Mouse (Mus musculus) ovary, postnatal 36 days (tissue): ENCODE data around the gene Cdkal1.

Source experiments
- DNase-seq: peaks from one replicate; pipeline ENCODE4 v3.0.0; 2022; ENCODE audit warnings: low spot score, mixed read lengths

The Cdkal1 gene

DNA sequence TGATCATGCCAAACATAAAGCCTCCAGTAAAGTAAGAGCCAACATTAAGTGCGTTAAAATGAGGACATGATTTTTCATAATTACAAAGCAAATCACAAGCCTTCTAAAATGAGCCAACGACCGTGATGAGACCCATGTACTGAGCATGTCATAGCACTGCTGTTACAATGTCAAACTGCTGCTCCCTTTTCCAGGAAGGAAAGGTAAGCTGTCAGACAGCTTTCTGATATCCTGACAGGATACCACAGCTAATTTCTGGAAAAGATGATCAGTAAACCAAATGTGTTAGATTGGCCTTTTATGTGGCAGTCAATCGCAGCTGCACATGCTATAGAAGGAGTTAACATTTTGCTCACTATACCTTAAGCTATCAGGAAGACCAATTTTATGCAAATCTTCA lies 44.7 kb downstream of the Cdkal1 start:
- no peak for DNase-seq

DNA sequence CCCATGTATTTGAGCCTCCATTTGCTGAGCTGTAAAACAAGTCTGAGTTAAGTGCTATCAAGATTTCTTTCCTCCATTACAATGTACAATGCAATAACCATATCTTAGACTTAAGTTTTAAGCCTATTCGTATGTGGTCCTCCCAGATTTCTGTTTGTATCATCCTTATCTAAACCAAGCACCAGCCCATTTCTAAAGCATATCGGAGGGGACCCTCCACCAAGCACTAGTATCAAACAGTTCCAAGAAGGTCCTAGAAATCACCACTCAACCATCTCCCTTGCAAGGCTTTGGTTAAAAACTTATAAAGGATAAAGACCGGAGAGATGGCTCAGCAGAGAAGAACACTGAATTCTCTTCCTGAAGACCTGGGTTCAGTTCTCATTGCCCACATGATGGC lies 47.1 kb downstream of the Cdkal1 start:
- no peak for DNase-seq

DNA sequence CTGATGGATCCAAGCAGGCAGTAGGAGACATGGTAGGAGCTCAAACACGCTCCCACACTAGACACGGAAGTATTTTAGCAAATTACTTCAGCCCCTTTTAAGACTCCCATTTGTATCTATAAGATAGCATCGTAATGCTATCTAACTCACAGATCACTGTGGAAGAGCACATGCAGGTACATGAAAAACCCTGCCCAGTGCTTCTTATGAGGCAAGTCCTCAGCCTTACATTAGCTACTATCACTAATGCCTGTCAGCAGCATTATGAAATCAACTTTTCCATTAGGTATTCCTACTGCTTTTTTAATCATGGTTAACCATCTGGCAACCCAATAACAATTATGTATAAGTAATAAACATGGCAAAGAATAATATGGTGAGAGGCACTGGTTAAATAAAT lies 47.5 kb downstream of the Cdkal1 start:
- DNase-seq, result no peak

DNA sequence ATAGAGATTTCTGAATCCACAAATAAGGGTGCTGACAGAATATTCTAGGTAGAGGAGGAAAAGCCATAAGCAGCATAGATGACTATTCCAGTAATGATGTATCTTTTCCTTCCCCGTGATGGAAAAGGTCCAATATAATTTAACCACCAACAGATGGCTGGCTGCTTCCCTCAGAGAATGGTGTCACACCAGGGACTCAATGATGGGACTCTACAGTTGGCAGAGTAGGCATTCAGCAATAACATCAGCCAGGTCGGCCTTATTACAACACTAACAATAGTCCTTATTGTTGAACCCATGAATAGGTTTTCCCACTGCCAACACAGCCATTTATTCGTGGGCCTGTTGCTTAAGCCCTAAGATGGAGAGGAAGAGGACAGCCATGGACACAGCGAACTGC lies 48.6 kb downstream of the Cdkal1 start:
- no peak for DNase-seq

DNA sequence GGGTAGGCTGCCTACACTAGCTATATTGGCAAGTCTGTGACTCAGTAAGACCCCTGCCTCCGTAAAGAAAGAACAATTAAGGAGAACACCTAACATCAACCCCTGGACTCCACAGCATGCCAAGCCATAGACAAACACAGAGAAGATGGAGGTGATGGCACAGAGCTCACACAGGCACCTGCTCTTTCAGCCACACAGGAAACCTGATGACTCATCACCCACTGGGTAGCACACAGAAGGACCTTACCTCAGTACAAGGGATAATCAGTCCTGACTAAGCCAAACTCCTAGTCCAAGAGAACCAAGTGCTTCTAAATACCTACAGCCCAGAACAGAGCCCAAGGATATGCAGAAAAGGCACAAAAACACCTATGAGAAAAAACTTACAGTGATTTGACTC lies 50.2 kb downstream of the Cdkal1 start:
- no peak for DNase-seq

DNA sequence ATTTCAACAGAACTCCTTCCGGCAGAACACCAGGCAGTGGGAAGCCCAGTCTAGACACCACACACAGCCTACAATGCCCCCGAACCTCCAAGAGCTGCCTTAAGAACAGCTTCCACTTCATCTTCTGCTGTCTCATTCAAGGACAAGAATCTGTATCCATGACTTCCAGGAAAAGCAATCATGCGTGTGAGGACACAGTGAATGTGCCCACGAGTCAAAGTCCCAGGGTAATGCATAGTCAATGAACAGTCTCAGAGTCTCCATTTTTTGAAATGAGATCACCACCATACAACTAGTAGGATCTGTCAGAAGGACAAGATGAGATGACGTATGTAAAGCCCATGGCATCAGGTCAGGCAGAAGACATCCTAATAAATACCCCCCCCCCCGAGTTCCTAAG lies 51.4 kb downstream of the Cdkal1 start:
- DNase-seq, result no peak

DNA sequence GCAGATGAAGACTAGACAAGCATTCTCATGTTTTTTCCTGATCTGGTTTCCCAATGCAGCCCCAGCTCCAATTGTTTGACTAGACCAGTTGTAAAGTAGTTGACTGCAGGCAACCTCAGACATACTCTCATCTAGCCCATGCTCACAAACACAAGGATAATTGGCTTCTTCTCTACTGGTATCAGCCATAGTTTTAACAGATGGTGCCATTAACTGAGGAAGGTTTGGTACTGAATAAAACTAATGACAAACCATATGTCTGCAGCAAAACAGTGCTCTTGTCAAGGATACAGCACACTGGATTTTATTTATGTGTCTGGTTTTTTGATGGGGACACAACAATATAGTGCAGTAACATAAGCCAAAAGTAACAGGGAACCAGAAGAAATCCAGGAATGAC lies 52.8 kb downstream of the Cdkal1 start:
- DNase-seq, result no peak

DNA sequence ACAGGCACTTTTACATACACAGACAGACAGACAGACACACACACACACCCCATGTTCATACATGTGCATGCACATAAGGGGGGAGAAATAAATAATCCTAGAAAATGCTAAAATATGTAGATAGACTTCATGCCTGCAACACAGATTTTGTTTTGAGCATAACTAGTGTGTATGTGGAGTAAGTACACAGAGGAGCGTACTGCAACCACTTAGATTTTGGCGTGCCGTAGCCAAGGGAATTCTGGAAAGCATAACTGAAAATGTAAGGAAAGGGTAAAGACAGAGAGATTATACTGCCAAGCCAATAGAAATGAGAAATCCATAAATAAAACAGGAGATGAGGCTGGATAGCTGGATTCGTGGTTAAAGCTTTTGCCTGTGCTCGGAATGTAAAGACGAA lies 55.4 kb downstream of the Cdkal1 start:
- DNase-seq, result no peak

DNA sequence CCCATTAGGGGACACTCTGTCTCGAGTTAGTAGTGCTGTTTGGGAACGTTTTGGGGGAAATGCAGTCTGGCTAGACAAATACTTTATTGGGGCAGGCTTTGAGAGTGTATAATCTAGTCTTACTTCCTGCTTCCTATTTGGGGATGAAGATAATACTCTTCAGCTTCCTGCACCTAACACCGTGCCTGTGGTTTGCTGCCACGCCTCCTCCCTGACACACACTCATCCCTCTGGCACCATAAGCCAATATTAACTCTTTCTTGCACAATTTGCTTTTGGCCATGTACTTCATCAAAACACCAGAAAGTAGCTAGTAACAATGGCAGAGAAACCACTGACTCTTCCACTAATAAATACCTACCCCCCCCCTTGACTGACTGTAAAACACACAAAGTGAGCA lies 63.4 kb downstream of the Cdkal1 start:
- DNase-seq, result no peak

DNA sequence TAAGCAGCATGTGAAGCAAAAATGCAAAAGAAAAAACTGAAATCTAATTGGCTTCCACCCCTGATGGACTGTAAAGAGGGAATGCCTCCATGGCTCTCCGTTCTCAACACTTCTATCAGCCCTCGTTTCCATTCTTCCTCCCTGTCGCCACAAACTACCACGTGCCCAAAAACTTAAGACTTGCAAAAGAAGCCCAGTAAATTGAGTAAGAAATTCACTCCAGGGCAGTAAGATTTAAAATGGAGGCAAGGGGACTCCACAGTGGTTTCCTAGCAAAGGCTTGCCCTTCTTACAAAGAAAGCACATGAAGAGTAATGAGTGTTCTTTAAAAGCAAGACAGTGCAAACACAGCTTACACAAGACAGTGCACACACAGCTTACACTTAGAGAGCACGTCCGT lies 64.0 kb downstream of the Cdkal1 start:
- no peak for DNase-seq

DNA sequence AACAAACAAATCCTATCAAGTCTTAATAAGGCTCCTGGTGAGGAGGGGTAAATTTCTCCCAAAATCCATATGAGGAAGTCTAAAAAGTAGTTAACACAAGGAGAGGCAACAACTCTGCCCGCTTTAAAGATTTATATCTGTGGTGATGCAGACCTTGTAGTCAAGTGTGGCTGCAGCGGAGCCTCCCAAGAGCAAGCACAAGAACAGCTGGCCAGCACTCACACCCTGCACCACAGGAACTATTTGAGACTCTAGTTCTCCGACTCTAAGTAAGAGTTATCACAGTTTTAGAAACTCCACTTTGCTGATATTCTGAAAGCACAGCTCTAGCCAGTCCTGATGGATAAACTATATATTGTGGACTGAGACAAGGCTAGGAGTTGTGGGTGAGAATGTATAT lies 68.5 kb downstream of the Cdkal1 start:
- DNase-seq, result no peak

DNA sequence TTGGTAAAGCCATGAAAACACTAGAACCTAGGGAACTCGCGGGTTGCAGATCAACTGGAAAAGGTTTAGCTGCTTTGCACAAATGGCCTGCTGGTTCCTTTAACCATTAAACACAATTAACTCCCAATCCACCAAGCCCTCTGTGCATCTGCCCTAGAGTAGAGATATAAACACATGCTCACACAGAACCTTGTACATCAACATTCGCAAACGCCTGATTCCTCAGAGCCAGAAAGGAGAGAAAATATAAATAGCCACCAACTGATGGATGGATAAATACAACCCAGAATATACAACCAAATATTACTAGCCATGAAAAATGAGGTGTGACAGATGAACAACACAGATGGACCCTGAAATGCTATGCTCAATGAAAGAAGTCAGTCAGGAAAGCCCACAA lies 70.6 kb downstream of the Cdkal1 start:
- no peak for DNase-seq

DNA sequence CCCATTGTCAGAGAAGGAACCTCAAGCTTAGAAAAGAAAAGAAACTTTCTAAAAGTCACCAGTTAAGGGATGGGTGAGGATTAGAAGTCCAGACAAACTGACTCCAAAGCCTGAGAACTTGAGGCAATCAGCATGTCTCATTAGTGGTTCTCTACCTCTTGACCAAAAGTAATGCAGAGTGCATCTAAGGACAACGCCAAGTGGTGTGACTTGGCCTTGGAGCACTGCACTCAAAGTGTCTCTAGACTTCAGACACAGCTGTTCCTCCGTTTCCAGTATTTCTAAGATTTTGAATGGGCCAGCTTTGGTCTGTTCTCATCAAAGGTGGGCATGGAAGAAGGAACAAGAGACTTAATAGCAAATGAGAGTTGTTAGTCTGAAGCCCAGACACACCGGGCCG lies 74.1 kb downstream of the Cdkal1 start:
- DNase-seq, result no peak

DNA sequence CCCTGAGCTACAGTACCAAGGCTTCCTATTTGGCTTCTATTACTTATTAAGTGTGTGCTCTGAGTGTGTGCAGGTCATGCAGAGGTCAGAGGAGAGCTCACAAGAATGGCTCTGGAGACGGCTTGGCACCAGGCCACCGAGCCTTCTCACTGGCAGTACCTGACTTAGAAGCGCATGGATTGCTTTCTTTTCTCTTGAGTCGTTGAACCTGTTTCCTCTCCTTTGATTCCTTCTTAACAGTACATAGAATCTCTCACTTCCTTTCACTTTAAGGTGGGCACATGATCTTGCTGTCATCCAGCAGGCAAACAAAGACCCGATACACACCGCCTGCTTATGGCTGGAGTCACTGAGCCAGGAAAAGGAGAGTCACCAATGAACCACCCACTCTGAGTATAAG lies 74.8 kb downstream of the Cdkal1 start:
- DNase-seq, result peak; percentile 41

DNA sequence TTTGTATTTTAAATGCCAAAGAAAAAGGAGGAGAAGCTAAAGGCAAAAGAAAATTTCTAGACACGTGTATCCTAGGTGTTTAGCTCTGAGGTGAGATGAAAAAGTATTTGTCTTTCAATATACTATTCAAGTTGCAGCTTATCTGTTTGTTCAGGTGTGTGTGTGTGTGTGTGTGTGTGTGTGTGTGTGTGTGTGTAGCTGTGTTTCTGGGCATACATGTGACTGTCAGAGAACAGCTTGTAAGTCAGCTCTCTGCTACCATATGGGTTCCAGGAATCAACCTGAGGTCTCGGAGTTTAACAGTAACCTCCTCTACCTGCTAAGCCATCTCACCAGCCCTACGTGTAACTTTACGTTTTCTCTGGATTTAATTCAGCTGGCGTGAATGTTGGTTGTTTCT lies 76.0 kb downstream of the Cdkal1 start:
- no peak for DNase-seq

DNA sequence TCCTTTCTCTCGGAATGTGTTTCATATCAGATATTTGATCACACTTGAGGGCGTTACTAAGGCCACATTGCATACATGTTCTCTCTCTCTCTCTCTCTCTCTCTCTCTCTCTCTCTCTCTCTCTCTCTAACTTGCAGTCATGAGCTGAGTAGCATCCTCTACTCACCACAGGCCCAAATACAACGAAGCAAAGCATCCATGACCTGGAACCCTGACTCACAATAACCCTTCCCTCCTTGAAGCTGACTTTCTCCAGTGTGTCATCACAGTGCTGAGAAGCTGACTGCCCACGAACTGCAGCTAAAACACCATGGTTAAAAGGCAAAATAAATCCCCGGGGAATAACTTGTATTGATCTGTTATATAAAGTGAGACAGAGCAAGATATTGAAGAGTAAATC lies 76.4 kb downstream of the Cdkal1 start:
- DNase-seq, result no peak

DNA sequence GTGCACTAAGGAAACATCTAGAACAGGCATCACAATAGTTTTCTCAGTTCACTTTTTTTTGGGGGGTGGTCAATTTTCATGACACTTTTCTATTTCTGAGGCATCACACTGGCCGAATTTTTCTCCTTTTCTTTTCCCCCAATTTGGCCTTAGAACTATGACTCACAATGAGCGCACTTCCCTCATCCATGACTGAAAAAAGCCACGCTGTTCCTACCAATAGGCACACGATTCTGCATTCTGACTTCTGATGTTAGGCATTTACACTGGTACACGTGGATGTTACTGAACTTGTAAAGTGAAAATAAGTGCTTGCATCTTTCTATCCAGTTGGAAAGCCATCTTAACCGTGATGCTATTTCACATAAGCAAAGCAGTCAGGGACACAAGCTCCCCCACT lies 77.3 kb downstream of the Cdkal1 start:
- no peak for DNase-seq

DNA sequence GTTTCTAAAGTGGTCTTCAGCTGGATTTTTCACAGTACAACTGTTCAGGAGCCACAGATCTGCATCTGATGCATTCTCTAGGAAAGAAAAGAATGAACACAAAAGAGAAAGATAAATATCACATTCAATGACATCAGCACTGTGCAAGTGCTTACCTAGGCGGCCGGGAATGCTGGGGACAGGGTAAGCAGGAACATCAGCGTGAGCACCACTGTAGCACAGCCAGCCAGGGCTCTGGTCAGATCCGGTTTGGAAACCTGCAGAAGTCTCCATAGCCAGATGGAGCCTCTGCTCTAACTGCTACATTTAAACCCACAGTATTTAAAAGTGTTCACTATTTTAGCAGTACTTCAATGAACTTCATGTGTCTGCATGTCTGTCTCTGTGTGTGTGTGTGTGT lies 78.2 kb downstream of the Cdkal1 start:
- DNase-seq, result no peak

DNA sequence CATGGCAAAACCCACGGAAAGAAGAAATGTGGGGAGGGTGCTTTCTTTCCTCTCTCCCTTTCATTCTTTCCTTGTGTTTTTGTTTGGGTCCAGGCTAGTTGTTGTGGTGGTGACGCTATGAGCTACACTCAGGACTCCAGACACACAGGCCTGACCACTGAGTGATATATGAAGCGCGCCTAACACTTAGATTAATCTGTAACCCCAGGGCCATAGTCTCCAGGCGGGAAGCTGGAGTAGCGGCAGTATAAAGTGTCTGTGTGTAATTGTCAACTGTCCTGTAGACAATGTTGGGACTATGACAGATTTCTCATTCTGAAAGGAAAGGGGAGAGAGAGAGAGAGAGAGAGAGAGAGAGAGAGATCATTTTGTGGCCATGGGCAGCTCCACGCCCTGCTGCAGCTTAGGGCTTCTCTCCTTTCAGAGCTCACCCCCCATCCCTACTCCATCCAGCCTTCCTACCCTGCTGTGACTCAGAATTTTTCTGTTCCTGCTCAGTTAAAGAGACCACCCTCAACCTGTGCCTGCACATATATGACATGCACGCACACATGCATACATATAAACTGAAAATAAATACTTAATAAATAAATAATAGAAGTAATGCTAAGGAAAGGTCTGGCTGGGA lies 79.8 kb downstream of the Cdkal1 start:
- no peak for DNase-seq

DNA sequence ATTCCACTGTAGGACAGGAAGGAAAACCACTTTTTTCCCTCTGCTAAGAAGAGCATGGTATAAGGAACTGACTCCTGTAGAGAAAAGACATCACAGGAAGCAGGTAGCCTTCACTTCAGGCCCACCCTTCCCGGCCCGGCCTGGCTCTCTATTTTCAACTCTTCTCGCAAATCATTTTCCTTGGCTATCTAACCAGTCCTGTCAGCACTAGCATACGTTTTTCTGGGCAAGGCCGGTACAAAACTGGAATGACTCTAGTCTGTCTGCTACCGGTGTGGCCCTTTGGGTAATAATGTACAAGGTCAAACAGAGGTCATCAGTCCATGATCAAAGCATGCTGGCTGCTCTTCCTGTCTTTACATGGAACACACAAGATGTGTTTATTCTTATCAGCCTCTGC lies 81.9 kb downstream of the Cdkal1 start:
- no peak for DNase-seq

DNA sequence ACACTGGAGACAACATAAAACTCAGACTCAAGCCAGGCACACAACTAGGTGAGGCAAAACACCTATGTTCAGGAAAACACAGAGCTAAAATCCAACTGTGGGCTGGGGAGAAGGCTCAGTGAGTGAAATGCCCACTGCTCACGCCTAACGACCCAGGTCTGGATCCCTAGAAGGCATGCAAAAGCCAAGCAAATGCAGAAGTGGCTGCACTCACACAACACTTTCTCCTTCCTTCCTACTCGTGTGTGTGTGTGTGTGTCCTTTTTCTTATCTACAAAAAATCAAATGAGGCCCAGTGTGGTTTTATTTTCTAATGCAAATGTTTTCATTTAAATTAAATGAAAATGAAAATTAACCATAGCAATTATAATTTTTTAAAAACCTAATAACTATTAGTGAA lies 82.5 kb downstream of the Cdkal1 start:
- no peak for DNase-seq

DNA sequence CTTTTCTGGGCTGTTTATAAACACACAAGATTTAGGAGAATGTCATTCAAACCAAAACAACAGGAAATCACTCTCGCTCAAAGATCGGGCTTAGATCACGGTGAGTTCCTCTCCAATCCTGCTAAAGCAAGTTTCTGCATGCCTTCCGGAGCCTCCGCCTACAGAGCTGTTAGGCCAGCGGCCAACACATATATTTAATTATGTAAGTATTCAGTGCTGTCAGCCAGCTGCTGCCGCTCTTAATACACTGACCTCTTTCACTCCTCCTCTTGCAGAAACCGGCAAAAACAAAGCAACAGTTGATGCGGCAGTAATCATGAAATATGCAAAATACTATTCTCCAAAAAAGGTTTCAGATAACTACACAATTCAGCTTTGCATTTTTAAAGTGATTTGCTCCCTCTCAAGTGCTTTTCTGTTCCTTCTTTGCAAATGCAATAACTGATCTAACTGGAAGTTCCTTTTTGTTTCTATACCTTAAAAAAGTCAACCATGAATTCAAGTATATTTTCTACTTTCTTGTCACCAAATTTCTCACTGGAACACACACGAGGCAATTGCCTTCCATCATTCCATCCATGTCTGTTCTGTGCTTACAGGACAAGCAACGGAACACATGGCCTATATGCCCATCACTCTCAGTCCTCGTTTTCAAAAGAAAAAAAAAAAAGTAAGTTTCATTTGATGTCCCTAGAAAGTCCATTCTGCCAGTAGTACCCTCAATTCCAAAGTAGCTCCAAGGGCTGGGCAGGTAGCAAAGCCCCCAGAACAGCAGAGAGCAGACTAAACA lies 85.6 kb downstream of the Cdkal1 start:
- DNase-seq, result peak; percentile 21

DNA sequence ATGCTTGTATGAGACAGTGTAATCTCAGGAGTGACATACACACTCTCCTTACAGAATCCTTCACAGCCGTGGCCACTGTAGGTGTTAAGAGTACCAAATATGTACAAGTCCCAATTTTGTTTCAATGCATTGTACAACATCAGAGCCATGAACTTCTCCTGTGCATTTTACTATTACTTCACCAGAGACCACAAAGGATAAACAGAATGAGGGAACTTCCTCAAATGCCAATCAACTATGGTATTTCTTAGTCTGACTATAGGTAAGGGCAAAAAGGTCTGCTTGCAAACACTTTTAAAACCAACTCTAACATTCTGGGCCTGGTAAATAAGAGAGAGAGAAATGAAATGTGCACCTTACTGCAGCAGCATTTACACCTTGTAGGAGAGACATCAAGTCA lies 87.4 kb downstream of the Cdkal1 start:
- DNase-seq, result no peak

DNA sequence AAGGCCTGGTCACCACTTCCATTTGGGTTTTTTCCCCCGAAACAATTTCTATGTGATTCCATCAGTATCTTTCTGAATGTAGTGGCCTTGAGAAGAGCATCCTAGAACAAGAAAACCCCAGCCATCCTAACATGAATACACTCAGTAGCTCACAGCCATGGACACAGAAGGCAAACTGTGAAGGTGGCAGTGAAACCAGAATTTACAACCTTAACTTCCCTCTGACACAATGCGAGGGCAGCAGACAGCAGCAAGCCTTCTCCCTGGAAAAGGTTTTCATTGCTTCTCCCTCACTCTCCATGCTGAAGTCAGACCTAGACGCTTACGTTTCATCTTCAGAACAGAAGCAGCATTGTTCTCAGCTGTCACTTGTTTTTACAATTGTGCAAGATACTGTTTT lies 87.9 kb downstream of the Cdkal1 start:
- DNase-seq, result no peak
